Mouse (Mus musculus) limb, embryonic 10.5 days (tissue): Measurements from ENCODE around the gene Gm28372. TPM values are rescaled to one million over a fixed set of nuclear protein-coding genes. Genes with fewer than 3 reads are reported as not detected.

ENCODE experiments used
- DNase-seq: peaks from one replicate; pipeline ENCODE4 v3.0.0-alpha.2; 2017; ENCODE audit warnings: low spot score
- H3K27ac ChIP-seq: fragments of 300-500 bp; sonication (generic); 2 replicates; pipeline ENCODE4 v1.5.1; 2016; ENCODE audit warnings: mild to moderate bottlenecking
- H3K27me3 ChIP-seq: fragments of 300-500 bp; sonication (generic); 2 replicates; pipeline ENCODE4 v1.6.1; 2016; ENCODE audit warnings: low read depth, mild to moderate bottlenecking; ENCODE audit not compliant: poor library complexity, severe bottlenecking
- H3K36me3 ChIP-seq: fragments of 300-500 bp; sonication (generic); 2 replicates; pipeline ENCODE4 v1.6.1; 2016; ENCODE audit warnings: mild to moderate bottlenecking, moderate library complexity
- H3K4me1 ChIP-seq: fragments of 300-500 bp; sonication (generic); 2 replicates; pipeline ENCODE4 v1.6.1; 2016
- H3K4me3 ChIP-seq: fragments of 300-500 bp; sonication (generic); 2 replicates; pipeline ENCODE4 v1.5.1; 2016; ENCODE audit warnings: mild to moderate bottlenecking, moderate library complexity
- H3K9me3 ChIP-seq: fragments of 300-500 bp; sonication (generic); replicated peaks from 2 replicates; pipeline ENCODE4 v1.6.1; 2016; ENCODE audit warnings: mild to moderate bottlenecking
- WGBS: fragments of 180-500 bp; shearing (Covaris S2); methylation state at CpG from one replicate; pipeline ENCODE4 v1.1.7; 2016; 5-methylcytosine and 5-hydroxymethylcytosine counted together
- polyA plus RNA-seq: library from polyadenylated mRNA; unstranded; fragments of >200 nt; fragmentation: Nextera tagmentation; extraction: Ambion mirVana; gene quantifications from 2 replicates; pipeline ENCODE4 v1.2.1, GENCODE M21; 2016

Gm28372 gene
- polyA plus RNA-seq, 1 experiment from 2014 or later: not detected

DNA sequence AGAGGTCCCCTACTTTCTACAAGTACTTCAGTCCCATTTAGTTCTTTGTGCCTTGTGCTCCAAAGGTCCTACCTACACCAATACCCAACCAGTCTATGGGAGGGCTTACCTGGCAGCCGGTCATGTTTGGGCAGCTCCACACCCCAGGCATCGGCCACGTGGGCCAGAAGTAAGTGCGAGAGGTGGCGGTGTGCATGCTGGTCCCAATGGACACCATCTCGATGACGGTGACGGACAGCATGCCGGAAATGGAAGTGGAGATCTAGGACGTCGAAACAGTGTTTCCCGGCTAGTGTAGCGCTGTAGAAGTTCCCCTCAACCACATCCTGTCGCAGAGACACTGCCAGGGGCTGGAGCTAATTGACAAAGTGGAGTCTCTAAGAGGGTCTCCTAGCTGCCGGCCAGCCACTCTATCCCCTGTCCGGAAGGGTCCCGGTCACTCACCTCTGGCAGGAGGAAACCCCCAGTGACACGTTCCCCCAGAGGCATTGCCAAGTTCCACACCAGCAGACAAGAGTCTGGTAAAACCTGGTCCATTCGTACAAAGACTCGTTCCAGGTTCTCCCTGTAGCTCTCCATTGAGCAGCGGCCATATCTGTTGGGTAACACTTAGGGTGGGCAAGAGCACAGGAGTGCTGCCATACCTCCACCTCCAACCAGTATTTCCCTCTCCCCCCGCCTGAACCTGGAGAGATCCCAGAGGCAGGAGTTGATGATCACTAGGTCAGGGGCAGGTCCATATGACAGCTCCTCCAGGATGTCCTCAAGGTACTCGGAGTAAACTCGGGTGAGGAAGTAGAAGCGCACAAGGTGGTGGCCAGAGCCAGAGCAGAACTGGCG lies 17.0 kb downstream of the Gm28372 start:
- DNase-seq: no peak
- Histone ChIP-seq H3K27ac (no peak overlapping the region), H3K36me3 (peaks cover 42% of the 10 kb centered on the region), H3K27me3 (no peaks in the 10 kb centered on the region), H3K9me3 (no peaks in the 10 kb centered on the region), H3K4me3 (no peak overlapping the region), H3K4me1 (peaks cover 24% of the 10 kb centered on the region)
- 96% methylated on average over 26 of the region's 26 CpGs for whole genome bisulfite sequencing

DNA sequence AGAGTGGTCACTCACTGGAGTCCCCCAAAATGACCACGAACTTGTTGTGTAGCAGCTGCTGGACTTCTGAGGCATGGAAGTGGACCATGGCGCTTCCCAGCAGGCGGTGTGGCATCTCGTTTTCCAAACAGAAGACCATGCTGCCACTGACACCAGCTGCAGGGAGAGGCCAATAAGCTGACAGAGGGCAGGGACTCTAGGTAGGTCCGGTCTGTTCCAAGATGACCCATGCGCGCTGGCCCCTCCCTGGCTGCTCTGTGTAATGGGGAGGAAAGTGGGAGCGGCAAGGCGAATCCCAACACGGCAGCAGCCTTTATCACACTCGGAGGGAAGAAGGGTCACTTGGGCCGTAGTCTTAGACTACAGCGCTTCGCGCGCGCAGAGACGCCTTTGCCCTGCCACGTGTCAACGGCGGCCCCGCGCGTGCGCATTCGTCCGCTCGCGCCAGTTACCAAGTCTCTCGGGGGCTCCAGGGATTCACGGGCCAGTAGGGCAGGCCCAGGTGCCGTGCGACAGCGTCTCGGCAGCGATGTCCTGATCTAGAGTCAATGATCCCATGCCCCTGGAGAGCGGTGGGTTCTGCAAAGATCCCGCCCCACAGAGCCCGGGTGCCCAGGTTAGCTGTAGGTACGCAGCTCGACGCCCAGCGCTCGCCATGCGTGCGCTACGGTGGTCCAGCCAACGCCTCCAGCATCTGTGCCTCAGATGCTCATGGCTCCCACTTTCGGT lies 18.5 kb downstream of the Gm28372 start:
- H3K27me3 ChIP-seq: no peaks in the 10 kb centered on the region
- H3K4me1 ChIP-seq: peaks cover 24% of the 10 kb centered on the region
- H3K9me3 ChIP-seq: no peaks in the 10 kb centered on the region
- 20% methylated on average over 49 of the region's 49 CpGs for WGBS
- H3K36me3 ChIP-seq: peaks cover 46% of the 10 kb centered on the region
- H3K27ac ChIP-seq: peak overlapping the region; percentile 97
- DNase-seq: peak; percentile 87
- H3K4me3 ChIP-seq: peak overlapping the region; percentile 85

DNA sequence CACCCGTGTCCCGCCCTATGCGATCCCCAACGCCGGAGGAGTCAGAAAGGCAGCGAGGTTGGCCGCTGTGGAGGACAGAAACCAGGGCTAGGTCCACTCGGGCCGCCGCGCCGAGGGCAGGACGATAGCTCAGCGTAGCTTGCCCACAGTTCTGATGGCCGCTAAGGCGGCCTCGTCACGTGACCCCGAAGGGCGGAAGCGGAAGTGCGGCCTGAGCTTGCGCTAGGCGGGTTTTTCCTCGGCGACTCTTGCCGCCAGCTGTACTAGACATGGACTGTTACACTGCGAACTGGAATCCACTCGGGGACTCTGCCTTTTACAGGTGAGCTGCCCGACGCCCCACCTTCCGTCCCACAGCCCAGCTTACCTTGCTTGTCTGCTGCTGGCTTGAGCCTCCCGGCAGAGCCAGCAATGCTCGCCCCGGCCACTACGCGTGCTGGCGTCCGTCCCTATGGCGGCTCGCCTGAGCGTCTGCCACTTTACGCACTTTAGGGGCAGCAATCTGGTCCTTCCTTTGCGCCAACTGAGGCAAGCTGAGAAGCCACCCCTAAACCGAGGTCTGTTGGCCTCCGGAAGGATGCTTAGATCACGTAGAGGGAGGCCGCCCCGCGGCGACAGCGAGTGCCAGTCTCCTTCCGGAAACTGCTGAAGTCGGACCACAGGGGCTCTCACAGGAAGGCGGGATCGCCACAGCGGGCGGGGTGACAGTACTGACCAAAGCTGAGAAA lies 19.3 kb downstream of the Gm28372 start, which contains the start of the genes Vps16 and Pced1a:
Vps16 (plus strand) TSS at position 214 of the 728 bp plus-strand sequence.
Pced1a (minus strand) TSS at position 576 of the 728 bp plus-strand sequence.
- no peaks in the 10 kb centered on the region for H3K9me3 ChIP-seq
- peak within 1 kb of the TSS; percentile 97 for H3K27ac ChIP-seq
- WGBS: under 1% methylated on average over 58 of the region's 58 CpGs
- DNase-seq: peak; percentile 98
- no peaks in the 10 kb centered on the region for H3K27me3 ChIP-seq
- peak within 1 kb of the TSS; percentile 85 for H3K4me3 ChIP-seq
- peaks cover 41% of the 10 kb centered on the region for H3K36me3 ChIP-seq
- peaks cover 24% of the 10 kb centered on the region for H3K4me1 ChIP-seq

DNA sequence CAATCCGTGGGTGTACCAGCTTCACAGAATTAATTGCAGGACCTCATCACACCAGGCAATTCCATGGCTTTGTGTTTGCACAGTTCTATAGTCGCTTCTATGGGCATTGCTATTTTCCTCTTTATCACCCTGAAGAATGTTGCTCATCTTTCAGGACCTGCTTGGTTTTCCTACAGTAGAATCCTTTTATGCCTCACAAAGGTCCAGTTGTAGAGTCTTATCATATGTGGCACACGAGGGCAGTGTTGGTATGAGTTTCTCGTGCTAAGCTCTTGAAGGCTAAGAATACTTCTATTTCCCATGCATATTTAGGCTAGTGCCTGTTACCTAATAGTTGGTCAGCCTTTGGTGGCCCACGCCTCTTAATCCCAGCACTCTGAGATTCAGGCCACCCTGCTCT lies 20.1 kb downstream of the Gm28372 start:
- Histone ChIP-seq H3K27me3 (no peaks in the 10 kb centered on the region), H3K36me3 (peaks cover 37% of the 10 kb centered on the region), H3K4me1 (peaks cover 24% of the 10 kb centered on the region), H3K4me3 (peak overlapping the region; percentile 85), H3K27ac (peak overlapping the region; percentile 97), H3K9me3 (no peaks in the 10 kb centered on the region)
- 68% methylated on average over 5 of the region's 5 CpGs for WGBS
- DNase-seq: no peak

GRCm38 (mm10) chr2:130429851-130430250 lies 24.8 kb downstream of the Gm28372 start:
- Histone ChIP-seq H3K27me3 (no peaks in the 10 kb centered on the region), H3K4me1 (peaks cover 6% of the 10 kb centered on the region), H3K4me3 (no peak overlapping the region), H3K9me3 (no peaks in the 10 kb centered on the region), H3K36me3 (peaks cover 42% of the 10 kb centered on the region), H3K27ac (no peak overlapping the region)
- no peak for DNase-seq
- 89% methylated on average over 2 of the region's 2 CpGs for WGBS

GRCm38 (mm10) chr2:130430484-130430883 lies 25.4 kb downstream of the Gm28372 start:
- DNase-seq: no peak
- H3K27me3 ChIP-seq: no peaks in the 10 kb centered on the region
- no peaks in the 10 kb centered on the region for H3K4me1 ChIP-seq
- H3K27ac ChIP-seq: no peak overlapping the region
- WGBS: 87% methylated on average over 3 of the region's 3 CpGs
- H3K9me3 ChIP-seq: no peaks in the 10 kb centered on the region
- no peak overlapping the region for H3K4me3 ChIP-seq
- H3K36me3 ChIP-seq: peaks cover 42% of the 10 kb centered on the region

- DNase-seq: no peak
- peaks cover 42% of the 10 kb centered on the region for H3K36me3 ChIP-seq
- H3K27ac ChIP-seq: no peak overlapping the region
- no peaks in the 10 kb centered on the region for H3K4me1 ChIP-seq
- H3K4me3 ChIP-seq: no peak overlapping the region
- no peaks in the 10 kb centered on the region for H3K9me3 ChIP-seq
- 90% methylated on average over 3 of the region's 3 CpGs for WGBS
- no peaks in the 10 kb centered on the region for H3K27me3 ChIP-seq
Observed at GRCm38 (mm10) chr2:130432157-130432556, 27.1 kb downstream of the Gm28372 start.

GRCm38 (mm10) chr2:130433152-130433551 lies 28.1 kb downstream of the Gm28372 start:
- DNase-seq: no peak
- H3K9me3 ChIP-seq: no peaks in the 10 kb centered on the region
- peaks cover 44% of the 10 kb centered on the region for H3K36me3 ChIP-seq
- 30% methylated on average over 4 of the region's 4 CpGs for WGBS
- H3K4me3 ChIP-seq: no peak overlapping the region
- no peaks in the 10 kb centered on the region for H3K27me3 ChIP-seq
- no peaks in the 10 kb centered on the region for H3K4me1 ChIP-seq
- no peak overlapping the region for H3K27ac ChIP-seq

DNA sequence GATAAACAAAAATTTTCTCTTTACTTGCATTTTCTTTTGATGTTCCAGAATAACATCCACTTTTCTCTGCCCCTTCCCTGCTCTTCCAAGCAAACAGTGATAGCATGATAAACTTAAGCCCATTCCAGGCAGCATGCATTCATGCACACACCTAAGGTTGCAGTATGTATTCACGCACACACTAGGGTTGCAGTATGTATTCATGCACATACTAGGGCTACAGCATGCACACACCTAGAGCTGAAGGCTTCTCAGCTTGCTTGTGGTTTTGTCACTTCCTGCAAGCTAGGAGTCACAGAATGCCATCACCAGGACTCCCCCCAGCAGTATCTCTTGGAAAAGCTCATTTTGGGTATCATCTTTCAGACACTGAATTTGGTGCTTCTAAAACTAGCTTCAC lies 31.7 kb downstream of the Gm28372 start:
- DNase-seq: no peak
- Histone ChIP-seq H3K27me3 (no peaks in the 10 kb centered on the region), H3K27ac (no peak overlapping the region), H3K9me3 (no peaks in the 10 kb centered on the region), H3K36me3 (peaks cover 62% of the 10 kb centered on the region), H3K4me3 (no peak overlapping the region), H3K4me1 (no peaks in the 10 kb centered on the region)
- WGBS: 91% methylated on average over 1 of the region's 1 CpGs

GRCm38 (mm10) chr2:130438861-130439260 lies 33.8 kb downstream of the Gm28372 start:
- H3K27me3 ChIP-seq: no peaks in the 10 kb centered on the region
- H3K4me3 ChIP-seq: no peak overlapping the region
- no peak for DNase-seq
- no peaks in the 10 kb centered on the region for H3K4me1 ChIP-seq
- WGBS: 92% methylated on average over 3 of the region's 3 CpGs
- no peaks in the 10 kb centered on the region for H3K9me3 ChIP-seq
- H3K36me3 ChIP-seq: peaks cover 74% of the 10 kb centered on the region
- no peak overlapping the region for H3K27ac ChIP-seq

DNA sequence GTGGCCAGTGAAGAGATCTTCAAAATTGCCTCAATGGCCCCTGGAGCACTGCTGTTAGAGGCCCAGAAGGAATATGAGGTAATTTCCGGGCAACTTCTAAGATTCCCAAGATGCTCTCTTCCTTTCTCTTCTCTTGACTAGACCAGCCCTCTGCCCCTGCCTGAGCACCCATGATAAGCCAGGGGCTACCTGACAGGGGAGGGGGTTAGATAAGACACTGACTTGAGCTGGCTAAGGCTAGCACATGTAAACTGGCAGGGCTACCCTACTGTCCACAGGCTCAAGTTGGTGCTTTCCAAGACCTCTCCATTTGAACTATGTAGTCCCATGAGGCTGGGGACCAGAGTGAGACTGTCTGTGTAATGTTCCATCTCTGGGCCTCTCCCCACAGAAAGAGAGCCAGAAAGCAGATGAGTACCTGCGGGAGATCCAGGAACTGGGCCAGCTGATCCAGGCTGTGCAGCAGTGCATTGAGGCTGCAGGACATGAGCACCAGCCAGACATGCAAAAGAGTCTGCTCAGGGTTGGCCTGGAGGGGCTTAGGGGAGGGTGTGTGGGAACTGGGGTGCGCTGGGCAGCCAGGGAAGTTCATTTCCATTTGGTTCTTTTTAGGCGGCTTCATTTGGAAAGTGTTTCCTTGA lies 34.9 kb downstream of the Gm28372 start:
- Histone ChIP-seq H3K9me3 (no peaks in the 10 kb centered on the region), H3K27me3 (no peaks in the 10 kb centered on the region), H3K27ac (no peak overlapping the region), H3K4me3 (no peak overlapping the region), H3K36me3 (peaks cover 84% of the 10 kb centered on the region), H3K4me1 (no peaks in the 10 kb centered on the region)
- DNase-seq: no peak
- WGBS: 95% methylated on average over 4 of the region's 4 CpGs

- Histone ChIP-seq H3K4me3 (no peak overlapping the region), H3K4me1 (no peaks in the 10 kb centered on the region), H3K27ac (no peak overlapping the region), H3K9me3 (no peaks in the 10 kb centered on the region), H3K27me3 (no peaks in the 10 kb centered on the region), H3K36me3 (peaks cover 80% of the 10 kb centered on the region)
- WGBS: 89% methylated on average over 10 of the region's 10 CpGs
- no peak for DNase-seq
Observed at GRCm38 (mm10) chr2:130442162-130442561, 37.1 kb downstream of the Gm28372 start.
